Mouse (Mus musculus): ENCODE data around the gene Il11ra1.
"Not testable (repeated sequence)": the region's sequence is repeated elsewhere in the genome, so short reads cannot be mapped to it uniquely, and the experiment has no call there.

Gene Il11ra1

GRCm38 (mm10) chr4:41782711-41783110, 82.9 kb downstream of the Il11ra1 start:
- DNase-seq (ENCODE audit: low spot score): not testable (repeated sequence)

- not testable (repeated sequence) for DNase-seq (ENCODE audit: low spot score)
Measured at GRCm38 (mm10) chr4:41783197-41783596, 83.4 kb downstream of the Il11ra1 start.

Data from lung, postnatal 25 days (tissue).